Mouse (Mus musculus): ENCODE results near the gene Fbxl13.

Gene Fbxl13

DNA sequence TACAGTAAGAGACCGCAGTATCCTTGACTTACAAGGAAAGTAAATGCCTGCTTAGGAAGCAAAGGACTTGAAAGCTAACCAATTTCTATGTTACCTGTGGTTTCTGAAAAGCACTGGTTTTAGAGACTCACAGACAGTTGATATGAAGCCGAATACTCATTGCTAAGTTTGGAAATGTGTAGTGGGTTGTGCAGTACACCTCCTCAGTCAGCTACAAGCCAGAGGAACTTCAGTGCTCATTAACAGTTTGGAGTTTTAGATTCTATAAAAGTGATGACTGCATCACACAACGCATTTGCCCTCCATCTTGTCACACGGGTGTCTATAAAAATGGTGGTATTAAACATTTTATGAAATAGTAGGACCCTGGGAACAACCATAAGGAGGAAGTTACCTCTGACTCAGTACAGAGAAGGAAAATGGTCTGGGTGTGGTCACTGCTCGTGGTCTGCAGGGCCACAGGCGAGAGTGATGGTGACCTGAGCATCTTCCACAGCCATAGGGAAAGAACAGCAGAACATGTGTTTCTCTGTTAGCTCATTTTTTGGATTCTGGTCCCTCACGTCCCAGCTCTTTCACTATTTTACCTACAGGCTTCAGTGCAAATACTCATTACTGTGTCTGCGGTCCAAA lies 160.1 kb downstream of the Fbxl13 start:
- DNase-seq (ENCODE audit: low spot score) = no peak

DNA sequence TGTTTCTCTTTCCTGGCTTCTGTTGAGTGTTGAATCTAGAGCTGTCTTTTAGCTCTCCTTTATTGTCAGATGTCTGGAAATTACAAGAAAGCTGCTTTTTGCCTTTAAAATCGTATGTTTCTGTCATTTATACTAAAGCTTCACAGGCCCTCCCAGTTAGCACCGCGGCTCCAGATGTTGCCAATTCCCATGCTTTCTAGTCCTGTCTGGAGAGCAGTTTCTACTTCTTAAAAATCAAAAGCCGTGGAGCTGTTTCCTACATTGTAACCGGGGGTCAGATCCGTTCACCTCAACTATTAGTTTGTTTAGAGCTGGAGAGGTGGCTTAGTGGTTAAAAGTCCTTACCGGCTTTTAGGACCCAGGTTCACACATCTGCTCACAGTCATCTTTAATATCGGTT lies 162.2 kb downstream of the Fbxl13 start:
- no peak for DNase-seq (ENCODE audit: low spot score)

GRCm38 (mm10) chr5:21482446-21483222 lies 162.8 kb downstream of the Fbxl13 start:
- DNase-seq (ENCODE audit: low spot score) = no peak

DNA sequence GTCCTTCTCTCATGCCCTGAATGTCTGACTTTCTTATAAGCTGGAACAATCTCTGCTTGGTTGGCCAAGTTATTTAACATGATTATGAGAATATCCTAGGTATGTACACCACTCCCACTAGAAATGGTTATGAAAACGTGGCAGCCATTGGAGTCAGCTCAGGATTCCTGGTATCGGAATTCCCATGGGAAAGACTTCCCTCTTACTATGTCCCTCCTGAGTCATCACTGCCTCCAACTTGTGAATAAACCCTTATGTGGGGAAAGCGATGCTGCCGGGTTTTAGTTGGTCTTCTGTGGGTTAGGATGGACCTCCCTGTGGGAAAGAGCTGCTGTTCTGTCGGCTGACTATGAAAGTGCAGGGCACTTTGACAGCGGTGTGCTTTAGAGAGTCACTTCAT lies 163.9 kb downstream of the Fbxl13 start:
- DNase-seq (ENCODE audit: low spot score) = no peak

GRCm38 (mm10) chr5:21479746-21480145 lies 165.7 kb downstream of the Fbxl13 start:
- no peak for DNase-seq (ENCODE audit: low spot score)

DNA sequence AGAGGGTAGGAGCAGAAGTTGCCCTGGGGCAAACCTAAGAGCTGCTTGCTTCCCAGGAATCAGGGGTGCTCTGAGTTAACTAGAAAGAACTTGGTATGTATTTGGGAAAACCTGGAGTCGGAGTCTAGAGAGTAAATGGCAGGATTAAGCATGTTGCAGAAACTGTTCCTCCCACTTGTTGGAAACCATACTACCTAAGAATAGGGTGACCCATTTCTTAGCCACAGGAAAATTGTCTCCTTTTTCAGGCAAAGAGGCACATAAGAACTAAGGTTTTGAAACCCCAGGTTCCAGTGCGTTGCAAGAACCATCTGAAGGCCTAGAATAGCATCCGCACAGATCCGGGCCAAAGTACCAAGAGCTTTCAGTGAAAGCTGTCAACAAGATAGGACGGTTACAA lies 167.0 kb downstream of the Fbxl13 start:
- no peak for DNase-seq (ENCODE audit: low spot score)

DNA sequence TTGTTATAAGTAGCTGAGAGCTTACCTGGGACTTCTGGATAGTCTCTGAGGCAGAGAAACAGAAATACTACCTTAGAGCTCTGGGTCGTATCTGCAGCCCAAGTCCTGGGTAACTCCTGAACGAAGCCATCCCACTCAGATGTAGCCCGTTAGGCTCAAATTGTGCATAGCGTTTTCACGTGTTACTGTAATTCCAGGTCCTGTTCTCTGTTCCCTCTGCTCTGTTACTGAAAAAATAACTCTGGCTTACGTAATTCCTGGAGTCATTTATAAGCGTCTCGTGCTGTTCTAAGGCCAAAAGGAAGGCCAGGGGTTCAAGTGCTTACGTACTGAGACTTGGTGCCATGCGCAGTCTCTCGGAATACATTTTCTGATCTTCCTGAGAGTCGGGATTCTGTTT lies 177.3 kb downstream of the Fbxl13 start:
- DNase-seq (ENCODE audit: low spot score) = no peak

GRCm38 (mm10) chr5:21467387-21467786 lies 178.0 kb downstream of the Fbxl13 start:
- no peak for DNase-seq (ENCODE audit: low spot score)

- no peak for DNase-seq (ENCODE audit: low spot score)
These were observed 204.5 kb downstream of the Fbxl13 start for GRCm38 (mm10) chr5:21440833-21441530.

- DNase-seq (ENCODE audit: low spot score) = no peak
These were observed 205.9 kb downstream of the Fbxl13 start for GRCm38 (mm10) chr5:21439446-21440110.

GRCm38 (mm10) chr5:21438428-21438827 lies 207.0 kb downstream of the Fbxl13 start:
- DNase-seq (ENCODE audit: low spot score) = no peak

DNA sequence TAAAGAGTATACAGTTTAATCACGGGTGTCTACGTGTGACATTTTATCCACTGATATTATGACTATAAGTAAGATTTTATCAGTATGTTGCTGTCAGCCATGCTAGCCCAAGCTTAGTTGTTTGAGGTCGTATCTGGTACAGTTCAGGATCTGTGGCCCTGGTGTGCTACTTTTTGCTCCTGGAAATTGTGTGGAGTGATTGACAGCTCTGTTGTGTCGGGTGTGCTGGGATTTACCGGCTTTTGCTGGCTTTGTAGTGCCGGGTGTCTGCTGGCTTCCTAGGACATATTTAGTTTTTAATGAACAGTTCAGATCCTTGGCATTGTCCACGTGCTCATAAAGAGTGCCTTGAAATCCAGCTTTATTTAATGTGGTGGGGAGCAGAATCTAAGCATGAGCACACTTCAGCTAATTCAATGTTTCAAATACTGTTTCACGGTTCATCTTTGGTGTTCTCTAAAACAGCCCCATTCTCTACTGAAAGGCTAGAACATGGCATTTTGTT lies 208.9 kb downstream of the Fbxl13 start:
- no peak for DNase-seq (ENCODE audit: low spot score)

DNA sequence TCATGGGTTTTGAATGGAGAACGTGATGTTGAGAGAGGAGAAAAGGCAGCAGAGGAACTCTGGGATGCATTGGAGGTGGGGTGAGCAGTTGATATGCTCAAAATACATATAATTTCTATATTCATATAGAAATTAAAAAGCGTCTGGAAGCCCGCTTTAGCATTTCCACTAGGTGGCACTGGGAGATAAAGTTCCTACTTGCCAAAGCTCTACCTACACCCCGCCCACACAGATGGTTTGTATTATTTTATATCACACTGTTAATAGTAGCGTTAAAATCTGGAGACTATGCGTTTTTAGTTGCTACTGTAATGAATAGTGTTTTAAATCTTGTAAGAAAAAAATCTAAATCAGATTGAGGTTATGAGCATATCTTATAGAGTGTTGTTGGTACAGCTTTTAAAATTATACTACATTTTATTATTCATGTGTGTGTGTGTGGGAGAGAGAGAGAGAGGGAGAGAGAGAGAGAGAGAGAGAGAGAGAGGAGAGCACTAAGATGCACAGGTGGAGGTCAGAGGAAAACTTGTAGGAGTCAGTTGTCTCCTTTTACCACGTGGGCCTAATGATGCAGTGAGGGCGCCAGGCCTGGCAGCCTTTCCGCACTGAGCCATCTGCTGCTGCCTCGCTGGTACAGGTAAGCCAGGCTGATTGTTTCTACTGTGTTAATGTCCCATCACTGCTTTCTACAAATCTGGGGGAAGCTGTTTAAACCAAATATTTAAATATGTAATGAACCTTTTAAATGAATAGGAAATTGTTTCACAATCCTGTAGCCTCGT lies 211.1 kb downstream of the Fbxl13 start:
- DNase-seq (ENCODE audit: low spot score) = no peak

All from T-cell, adult 2 months (primary cell).